In the genomic region with DNA sequence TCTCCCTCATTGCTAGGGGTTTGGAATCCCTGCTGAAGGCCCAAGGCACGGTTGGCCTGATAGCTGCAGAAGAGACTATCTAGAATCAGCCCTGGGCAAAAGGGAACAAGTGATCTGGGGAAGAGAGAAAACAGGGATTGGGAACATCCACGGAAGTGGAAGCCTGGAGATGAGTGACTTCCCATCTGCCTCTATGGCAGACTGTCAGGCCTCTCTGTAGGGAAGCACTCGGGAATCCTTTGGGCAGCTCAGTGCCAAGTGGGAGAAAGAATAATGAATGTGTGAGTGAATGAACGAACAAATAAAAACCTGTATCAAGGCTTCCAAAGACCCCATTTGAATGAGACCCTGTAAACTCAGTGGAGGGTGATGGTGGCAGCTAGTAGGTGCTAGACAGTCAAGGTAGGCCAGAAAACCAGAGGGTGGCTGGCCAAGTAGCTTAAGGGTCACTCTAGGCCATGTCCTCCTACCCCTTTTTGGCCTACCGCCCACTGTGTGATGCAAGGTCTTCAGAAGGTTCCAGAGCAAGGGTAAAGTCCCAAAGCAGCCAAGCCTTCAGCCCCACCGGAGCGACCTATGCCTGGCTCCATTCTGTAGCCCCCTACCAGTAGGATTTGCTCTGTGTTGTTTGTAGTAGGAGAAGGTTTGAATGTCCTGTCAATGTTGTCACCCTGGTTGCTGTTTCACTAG, we compare ENCODE assay signal across 13 mouse cellular contexts. TPM values are rescaled to one million over a fixed set of nuclear protein-coding genes. Genes with fewer than 3 reads are reported as not detected.
DNase-seq lines count a peak whose midpoint lies in the region; ATAC-seq and TF ChIP-seq lines count a peak whose summit lies in the region.
"Had no signal": no experiment of that assay in that cellular context is flagged by ENCODE, and none has a peak within 500 bp of the region (broad histone marks: within the 10 kb centered on the region; RNA-seq: fewer than 3 reads in every experiment).

No protein-coding gene starts in this region.

- whole genome bisulfite sequencing in kidney, adult 2 months = 73% methylated on average over 7 of the region's 7 CpGs
- 88% methylated on average over 7 of the region's 7 CpGs for WGBS in kidney, embryonic 15.5 days

- no peaks in the 10 kb centered on the region for H3K4me1 ChIP-seq in kidney, adult 2 months (ENCODE audit: control insufficient read depth, insufficient read depth, low read length)
- H3K4me1 ChIP-seq in kidney, embryonic 15.5 days = no peaks in the 10 kb centered on the region
- H3K4me1 ChIP-seq in brown adipose tissue, adult 24 weeks (ENCODE audit: control insufficient read depth, insufficient read depth, insufficient read length, low read length) = no peaks in the 10 kb centered on the region
- H3K4me1 ChIP-seq: embryonic facial prominence, embryonic 12.5 days; forebrain, embryonic 13.5 days; limb, embryonic 10.5 days had no signal

- H3K4me2 ChIP-seq in kidney, embryonic 15.5 days = no peak overlapping the region
- H3K4me2 ChIP-seq: embryonic facial prominence, embryonic 12.5 days; forebrain, embryonic 13.5 days had no signal

- no peak for TF ChIP-seq POLR2A in kidney, adult 2 months (IDR thresholded peaks at IDR 0.05; ENCODE audit: low read depth, low read length)

- peak; percentile 56 for DNase-seq in kidney, adult 2 months
- peak; percentile 31 for DNase-seq in kidney, postnatal 10 days
- DNase-seq in lung, postnatal 36 days = peak; percentile 58
- DNase-seq in retina, postnatal 1 day = no peak
- no peak for DNase-seq in thymus, adult 18-20 months
- DNase-seq: gastrocnemius, postnatal 14 days had no signal

- no peaks in the 10 kb centered on the region for H3K27me3 ChIP-seq in kidney, adult 2 months (replicated peaks; ENCODE audit: control insufficient read depth, insufficient read depth, low read length)
- H3K27me3 ChIP-seq in kidney, embryonic 15.5 days = peaks cover 17% of the 10 kb centered on the region
- H3K27me3 ChIP-seq: embryonic facial prominence, embryonic 12.5 days; forebrain, embryonic 13.5 days had no signal

- no peak overlapping the region for H3K9ac ChIP-seq in kidney, embryonic 15.5 days
- H3K9ac ChIP-seq: embryonic facial prominence, embryonic 12.5 days; forebrain, embryonic 13.5 days had no signal

- ATAC-seq in kidney, embryonic 15.5 days (replicated peaks; ENCODE audit: low FRiP score) = no peak
- ATAC-seq: forebrain, embryonic 13.5 days; midbrain, embryonic 16.5 days had no signal

- no peaks in the 10 kb centered on the region for H3K9me3 ChIP-seq in kidney, embryonic 15.5 days (replicated peaks)
- H3K9me3 ChIP-seq: embryonic facial prominence, embryonic 12.5 days; forebrain, embryonic 13.5 days; limb, embryonic 10.5 days had no signal

- no peak overlapping the region for H3K27ac ChIP-seq in kidney, adult 2 months (ENCODE audit: insufficient read depth, low read depth, low read length)
- no peak overlapping the region for H3K27ac ChIP-seq in kidney, embryonic 15.5 days
- peak overlapping the region; percentile 86 for H3K27ac ChIP-seq in brown adipose tissue, adult 24 weeks (replicated peaks; ENCODE audit: low read depth, low read length)
- H3K27ac ChIP-seq: embryonic facial prominence, embryonic 12.5 days; forebrain, embryonic 13.5 days; limb, embryonic 10.5 days; macrophage had no signal

- no peak overlapping the region for H3K4me3 ChIP-seq in kidney, adult 2 months (ENCODE audit: insufficient read depth, low read depth, low read length)
- H3K4me3 ChIP-seq in kidney, embryonic 15.5 days (replicated peaks) = no peak overlapping the region
- H3K4me3 ChIP-seq in brown adipose tissue, adult 24 weeks (ENCODE audit: insufficient read depth, low read depth, low read length) = no peak overlapping the region
- H3K4me3 ChIP-seq: embryonic facial prominence, embryonic 12.5 days; forebrain, embryonic 13.5 days; limb, embryonic 10.5 days had no signal

- no peaks in the 10 kb centered on the region for H3K36me3 ChIP-seq in kidney, adult 2 months (ENCODE audit: control insufficient read depth, insufficient read depth, low read length)
- no peaks in the 10 kb centered on the region for H3K36me3 ChIP-seq in kidney, embryonic 15.5 days
- H3K36me3 ChIP-seq: embryonic facial prominence, embryonic 12.5 days; limb, embryonic 10.5 days had no signal

- no peak for TF ChIP-seq CTCF in kidney, adult 2 months (conservative IDR thresholded peaks at IDR 0.05; ENCODE audit: insufficient read depth, insufficient read length, low read depth, low read length)

RNA-seq across cellular contexts. Expression of a gene that starts 14.8 kb away (rescaled TPM):
- 15.0 and 17.0 TPM in 2 replicates for polyA plus RNA-seq in kidney, adult 2 months (2012; rRNA removed)
- polyA plus RNA-seq in kidney, embryonic 15.5 days (2015; fragmentation: Nextera tagmentation; extraction: Ambion mirVana) = 361 and 382 TPM in 2 replicates
- 41.4 and 70.2 TPM in 2 replicates for polyA plus RNA-seq in brown adipose tissue, adult 24 weeks (2012; ENCODE audit: insufficient read depth, insufficient read length, missing spikeins)

RNA-seq across cellular contexts. Expression of a gene that starts 48.3 kb away (rescaled TPM):
- polyA plus RNA-seq in kidney, adult 2 months (2012; rRNA removed) = 23.7 and 24.1 TPM in 2 replicates
- polyA plus RNA-seq in kidney, embryonic 15.5 days (2015; fragmentation: Nextera tagmentation; extraction: Ambion mirVana) = 29.6 and 33.7 TPM in 2 replicates
- 35.0 and 51.5 TPM in 2 replicates for polyA plus RNA-seq in brown adipose tissue, adult 24 weeks (2012; ENCODE audit: insufficient read depth, insufficient read length, missing spikeins)

Comparison
In these comparisons a context has a peak if more than half of its experiments do, and no peak if none do; other contexts are left out.
1. DNase-seq: peak in kidney, adult 2 months (single experiment), kidney, postnatal 10 days (single experiment) and lung, postnatal 36 days (single experiment); none in retina, postnatal 1 day (single experiment) and thymus, adult 18-20 months (0 of 2).